Mouse (Mus musculus) E14TG2a.4 (cell line): ENCODE data around the gene Zmat1.

ENCODE experiments used
- CTCF ChIP-seq: conservative IDR thresholded peaks from 2 replicates; pipeline ENCODE4 v1.5.1; 2014; ENCODE audit warnings: low read length
- NANOG ChIP-seq: IDR thresholded peaks from 2 replicates; pipeline ENCODE4 v1.6.1; 2014; ENCODE audit warnings: borderline replicate concordance, low read length, mixed read lengths
- POU5F1 ChIP-seq: IDR thresholded peaks from 2 replicates; pipeline ENCODE4 v1.6.1; 2014; ENCODE audit warnings: low read length, borderline replicate concordance

DNA sequence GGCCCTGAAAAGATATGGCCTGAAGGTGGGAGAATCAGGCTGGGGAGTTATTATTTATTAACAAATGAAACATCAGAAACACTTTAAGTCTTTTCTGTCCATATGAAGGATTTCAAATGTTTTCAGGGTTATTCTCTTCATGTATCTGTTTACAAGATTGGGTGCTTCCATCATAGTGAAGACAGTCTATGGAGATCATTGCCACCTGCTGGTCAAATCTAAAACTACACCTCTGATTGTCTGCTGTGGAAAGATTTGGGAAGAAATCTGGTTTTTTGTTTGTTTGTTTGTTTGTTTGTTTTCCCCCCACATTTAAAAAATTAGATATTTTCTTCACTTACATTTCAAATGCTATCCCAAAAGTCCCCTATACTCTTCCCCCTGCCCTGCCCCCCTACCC is 84.0 kb downstream of the Zmat1 start:
- peak; percentile 39 for TF ChIP-seq CTCF
- no peak for TF ChIP-seq NANOG
- no peak for TF ChIP-seq POU5F1
